10 mouse cellular contexts compared by ENCODE assay signal in genomic region chr11:44665741-44666531, GRCm38 (mm10). TPM values are rescaled to one million over a fixed set of nuclear protein-coding genes. Genes with fewer than 3 reads are reported as not detected.
DNase-seq lines count a peak whose midpoint lies in the region; ATAC-seq and TF ChIP-seq lines count a peak whose summit lies in the region.
"Had no signal": no experiment of that assay in that cellular context is flagged by ENCODE, and none has a peak within 500 bp of the region (broad histone marks: within the 10 kb centered on the region; RNA-seq: fewer than 3 reads in every experiment).

No protein-coding gene starts in this region.

- peaks cover 26% of the 10 kb centered on the region for H3K79me2 ChIP-seq in CH12.LX (replicated peaks; ENCODE audit: control insufficient read depth, extremely low read depth, insufficient read depth, poor library complexity, severe bottlenecking)

- peak; percentile 34; the same call in 1 of the 2 replicates for TF ChIP-seq EP300 in CH12.LX (IDR thresholded peaks at IDR 0.05; ENCODE audit: low read length)

- DNase-seq in heart, postnatal 36 days = no peak
- DNase-seq in CH12.LX (ENCODE audit: extremely low read depth) = peak; percentile 71
- no peak for DNase-seq in liver, embryonic 13.5 days
- no peak for DNase-seq in spleen, adult 12 weeks (ENCODE audit: low spot score)
- DNase-seq in left cerebral cortex, adult 18-20 months (ENCODE audit: low spot score in 2 of 2) = no peak
- DNase-seq: layer of hippocampus, postnatal 36 days; right cerebral cortex, postnatal 25 days had no signal

- no peak; a peak in 1 of 4 replicates for TF ChIP-seq CTCF in CH12.LX (conservative IDR thresholded peaks at IDR 0.05 in 1 of 2, IDR thresholded peaks at IDR 0.05 in 1 of 2; ENCODE audit: low read depth in 2 of 2, low read length in 2 of 2)

- no peaks in the 10 kb centered on the region for H3K27me3 ChIP-seq in heart, embryonic 11.5 days (ENCODE audit: control insufficient read depth, insufficient read depth, low read length)
- H3K27me3 ChIP-seq in CH12.LX (replicated peaks) = no peaks in the 10 kb centered on the region
- H3K27me3 ChIP-seq in forebrain, embryonic 12.5 days = peaks cover 85% of the 10 kb centered on the region
- no peaks in the 10 kb centered on the region for H3K27me3 ChIP-seq in liver, embryonic 13.5 days

- ATAC-seq in heart, embryonic 11.5 days (replicated peaks; ENCODE audit: insufficient number of reproducible peaks, low FRiP score, low TSS enrichment) = no peak
- no peak; the same call in 1 of the 2 replicates for ATAC-seq in forebrain, embryonic 12.5 days (ENCODE audit: low FRiP score)
- ATAC-seq in liver, embryonic 13.5 days (ENCODE audit: low read depth) = no peak
- no peak for ATAC-seq in granulocyte monocyte progenitor cell, adult 5-6 weeks (replicated peaks; ENCODE audit: poor library complexity, severe bottlenecking)

- H3K9ac ChIP-seq in heart, embryonic 11.5 days (ENCODE audit: low read depth, low read length) = no peak overlapping the region; the same call in 1 of the 2 replicates
- peak overlapping the region; percentile 97 for H3K9ac ChIP-seq in CH12.LX (ENCODE audit: insufficient read depth, low read depth)
- H3K9ac ChIP-seq in forebrain, embryonic 12.5 days = no peak overlapping the region
- H3K9ac ChIP-seq in liver, embryonic 13.5 days = no peak overlapping the region

- WGBS in heart, embryonic 11.5 days (ENCODE audit: insufficient replicate concordance) = 40% methylated on average over 7 of the region's 7 CpGs
- WGBS in forebrain, embryonic 12.5 days = 25% methylated on average over 7 of the region's 7 CpGs
- 32% methylated on average over 7 of the region's 7 CpGs for WGBS in liver, embryonic 13.5 days (ENCODE audit: insufficient replicate concordance)

- H3K4me1 ChIP-seq in heart, embryonic 11.5 days (ENCODE audit: control insufficient read depth, insufficient read depth, low read length) = peaks cover 4% of the 10 kb centered on the region; the same call in 1 of the 2 replicates
- H3K4me1 ChIP-seq in CH12.LX (ENCODE audit: control insufficient read depth in 1 of 2, insufficient read depth in 2 of 2) = peaks cover 9 to 79% of the 10 kb centered on the region in 2 experiments
- H3K4me1 ChIP-seq in forebrain, embryonic 12.5 days = peaks cover 34% of the 10 kb centered on the region
- H3K4me1 ChIP-seq in liver, embryonic 13.5 days (replicated peaks) = no peaks in the 10 kb centered on the region

- dilution Hi-C loops in CH12.LX (cut with MboI; ENCODE audit: extremely low pct_ligation_motif_present, extremely low pct_unique_long_range_greater_than_20kb, low sequenced_read_pairs) = no loop called here

- intact Hi-C loops in heart, postnatal 36 days (cut with DNase I) = loop anchor here (5.0 kb wide), 1 partner anchor 44 kb away; no protein-coding TSS in a partner anchor

- H3K4me3 ChIP-seq in heart, embryonic 11.5 days (ENCODE audit: low read depth, low read length) = no peak overlapping the region
- H3K4me3 ChIP-seq in CH12.LX (replicated peaks in 1 of 3; ENCODE audit: low read depth in 2 of 3, low read length in 2 of 3, poor library complexity in 1 of 3) = peak overlapping the region; percentile 26 to 58 (median 42)
- no peak overlapping the region for H3K4me3 ChIP-seq in forebrain, embryonic 12.5 days (replicated peaks)
- no peak overlapping the region for H3K4me3 ChIP-seq in liver, embryonic 13.5 days (replicated peaks)

- H3K4me2 ChIP-seq in heart, embryonic 11.5 days = peak overlapping the region; percentile 70
- H3K4me2 ChIP-seq in CH12.LX (ENCODE audit: insufficient read depth, low read depth, poor library complexity, severe bottlenecking) = peak overlapping the region; percentile 73
- H3K4me2 ChIP-seq in forebrain, embryonic 12.5 days = peak overlapping the region; percentile 53
- H3K4me2 ChIP-seq in liver, embryonic 13.5 days = peak overlapping the region; percentile 45

- no peaks in the 10 kb centered on the region for H3K36me3 ChIP-seq in heart, embryonic 11.5 days (ENCODE audit: control insufficient read depth, insufficient read depth, low read length)
- peaks cover 12 to 36% of the 10 kb centered on the region in 2 experiments for H3K36me3 ChIP-seq in CH12.LX (replicated peaks in 1 of 2; ENCODE audit: control insufficient read depth in 1 of 2, insufficient read depth in 1 of 2, low read length in 1 of 2)
- H3K36me3 ChIP-seq in forebrain, embryonic 12.5 days (replicated peaks) = no peaks in the 10 kb centered on the region
- H3K36me3 ChIP-seq in liver, embryonic 13.5 days = no peaks in the 10 kb centered on the region

- no peak; the same call in 1 of the 2 replicates for TF ChIP-seq POLR2A in CH12.LX (IDR thresholded peaks at IDR 0.05; ENCODE audit: low read depth, low read length)

- TF ChIP-seq RAD21 in CH12.LX (IDR thresholded peaks at IDR 0.05; ENCODE audit: low read depth, low read length) = peak; percentile 8

- in situ Hi-C loops in CH12.LX (cut with MboI; ENCODE audit: low pct_ligation_motif_present, low pct_unique_long_range_greater_than_20kb, low sequenced_read_pairs) = no loop called here

- H3K27ac ChIP-seq in heart, embryonic 11.5 days (ENCODE audit: low read depth, low read length) = peak overlapping the region; percentile 82; the same call in 1 of the 2 replicates
- H3K27ac ChIP-seq in CH12.LX (ENCODE audit: insufficient read depth, low read depth) = peak overlapping the region; percentile 97
- H3K27ac ChIP-seq in forebrain, embryonic 12.5 days = peak overlapping the region; percentile 58
- H3K27ac ChIP-seq in liver, embryonic 13.5 days = no peak overlapping the region

- no peaks in the 10 kb centered on the region for H3K9me3 ChIP-seq in heart, embryonic 11.5 days (replicated peaks; ENCODE audit: control insufficient read depth, low read length)
- no peaks in the 10 kb centered on the region for H3K9me3 ChIP-seq in CH12.LX (replicated peaks; ENCODE audit: low read length)
- no peaks in the 10 kb centered on the region for H3K9me3 ChIP-seq in forebrain, embryonic 12.5 days
- no peaks in the 10 kb centered on the region for H3K9me3 ChIP-seq in liver, embryonic 13.5 days (replicated peaks)

TF ChIP-seq in CH12.LX, 34 proteins besides CTCF, POLR2A, EP300 and RAD21 (continues in another document):
- TF ChIP-seq MYC (IDR thresholded peaks at IDR 0.05; ENCODE audit: low read depth, low read length) (no peak; the same call in 1 of the 2 replicates), KAT2A (IDR thresholded peaks at IDR 0.05; ENCODE audit: insufficient replicate concordance, low read length) (no peak), UBTF (IDR thresholded peaks at IDR 0.05; ENCODE audit: low read depth, low read length) (no peak), SMC3 (IDR thresholded peaks at IDR 0.05; ENCODE audit: low read depth, low read length) (peak; percentile 36), POLR2AphosphoS2 (IDR thresholded peaks at IDR 0.05; ENCODE audit: low read depth, low read length) (no peak), NRF1 (IDR thresholded peaks at IDR 0.05; ENCODE audit: low read depth, low read length) (no peak), ZMIZ1 (IDR thresholded peaks at IDR 0.05; ENCODE audit: low read depth, low read length) (peak; percentile 3; the same call in 1 of the 2 replicates), MXI1 (IDR thresholded peaks at IDR 0.05; ENCODE audit: low read depth, low read length) (peak; percentile 41; the same call in 1 of the 2 replicates), SIN3A (IDR thresholded peaks at IDR 0.05; ENCODE audit: low read length) (no peak), BHLHE40 (IDR thresholded peaks at IDR 0.05; ENCODE audit: low read depth, low read length) (no peak), ZKSCAN1 (IDR thresholded peaks at IDR 0.05; ENCODE audit: borderline replicate concordance, low read depth, low read length) (no peak), HCFC1 (IDR thresholded peaks at IDR 0.05; ENCODE audit: low read depth, low read length) (no peak), ETS1 (conservative IDR thresholded peaks at IDR 0.05; ENCODE audit: low read depth, low read length) (peak; percentile 44), NELFE (IDR thresholded peaks at IDR 0.05; ENCODE audit: low read depth, low read length) (no peak; the same call in 1 of the 2 replicates), USF1 (IDR thresholded peaks at IDR 0.05; ENCODE audit: low read depth, low read length) (no peak), PAX5 (IDR thresholded peaks at IDR 0.05; ENCODE audit: low read length) (no peak), ZNF384 (IDR thresholded peaks at IDR 0.05; ENCODE audit: low read depth, low read length) (peak; percentile 80), ZC3H11A (IDR thresholded peaks at IDR 0.05; ENCODE audit: low read depth, low read length) (no peak), MAX (IDR thresholded peaks at IDR 0.05; ENCODE audit: low read length) (no peak), ELF1 (IDR thresholded peaks at IDR 0.05; ENCODE audit: low read depth, low read length) (no peak), IRF4 (IDR thresholded peaks at IDR 0.05; ENCODE audit: low read depth, low read length) (0 out of 2 replicates have a peak, but pooled peaks have one; percentile 44), JUND (conservative IDR thresholded peaks at IDR 0.05; ENCODE audit: low read depth, low read length) (no peak), GABPA (IDR thresholded peaks at IDR 0.05; ENCODE audit: insufficient replicate concordance, low read depth, low read length) (no peak), JUN (IDR thresholded peaks at IDR 0.05; ENCODE audit: insufficient read depth, low read depth, low read length) (no peak), CHD1 (IDR thresholded peaks at IDR 0.05; ENCODE audit: low read depth, low read length) (no peak; the same call in 1 of the 2 replicates), MEF2A (IDR thresholded peaks at IDR 0.05; ENCODE audit: borderline replicate concordance, low read depth, low read length) (peak; percentile 57), USF2 (conservative IDR thresholded peaks at IDR 0.05; ENCODE audit: low read depth, low read length) (no peak), TBP (conservative IDR thresholded peaks at IDR 0.05; ENCODE audit: low read depth, low read length) (no peak), CHD2 (IDR thresholded peaks at IDR 0.05; ENCODE audit: low read length) (no peak)

RNA-seq across cellular contexts. Expression of gene Ebf1, which starts 48.8 kb away (rescaled TPM):
- 14.5 and 16.1 TPM in 2 replicates for polyA plus RNA-seq in heart, embryonic 11.5 days (2014; fragmentation: Nextera tagmentation; extraction: Ambion mirVana)
- 10 to 100 TPM; 13.4 to 14.4 TPM for total RNA-seq in heart, postnatal 36 days (2021)
- total RNA-seq in CH12.LX (2012; rRNA removed) (24.9 and 37.8 TPM in 2 replicates), CH12.LX (2014; rRNA removed) (42.8 and 44.2 TPM in 2 replicates)
- 52.5 and 60.7 TPM in 2 replicates for polyA plus RNA-seq in CH12.LX (2012; ENCODE audit: insufficient read length, low read depth)
- 26.8 and 27.2 TPM in 2 replicates for polyA plus RNA-seq in forebrain, embryonic 12.5 days (2016; fragmentation: Nextera tagmentation; extraction: Ambion mirVana)
- polyA plus RNA-seq in liver, embryonic 13.5 days (2015; fragmentation: Nextera tagmentation; extraction: Ambion mirVana) = 0.24 and 0.31 TPM in 2 replicates
- total RNA-seq in left cerebral cortex, adult 18-20 months (2021) = 1 to 10 TPM; 3.6 to 4.7 TPM
- total RNA-seq in granulocyte monocyte progenitor cell, adult 5-6 weeks (2014; fragmentation: Nextera tagmentation) = not detected in 2 replicates
- not detected in 2 replicates for total RNA-seq in granulocyte monocyte progenitor cell, adult 5-6 weeks (2017)

Comparison
In these comparisons a context has a peak if more than half of its experiments do, and no peak if none do; other contexts are left out.
1. H3K4me3 ChIP-seq: peak in CH12.LX (3 of 3); none in heart, embryonic 11.5 days (single experiment), forebrain, embryonic 12.5 days (single experiment) and liver, embryonic 13.5 days (single experiment).
2. RNA of gene Ebf1, which starts 48.8 kb away (total RNA-seq): 24.9 to 44.2 TPM in CH12.LX, 13.4 to 14.4 TPM in heart, postnatal 36 days and 3.6 to 4.7 TPM in left cerebral cortex, adult 18-20 months; not detected in granulocyte monocyte progenitor cell, adult 5-6 weeks; every median in the first group is over 4 times any median in the second.
3. Peak in every context shown above with its lines, with median percentiles within 50 percentile points of each other: H3K4me2 ChIP-seq.